Mouse (Mus musculus): ENCODE data around the gene Kansl1. TPM values are rescaled to one million over a fixed set of nuclear protein-coding genes. Genes with fewer than 3 reads are reported as not detected.

Kansl1 gene
- polyA plus RNA-seq, 1 experiment, result 15.6 TPM

DNA sequence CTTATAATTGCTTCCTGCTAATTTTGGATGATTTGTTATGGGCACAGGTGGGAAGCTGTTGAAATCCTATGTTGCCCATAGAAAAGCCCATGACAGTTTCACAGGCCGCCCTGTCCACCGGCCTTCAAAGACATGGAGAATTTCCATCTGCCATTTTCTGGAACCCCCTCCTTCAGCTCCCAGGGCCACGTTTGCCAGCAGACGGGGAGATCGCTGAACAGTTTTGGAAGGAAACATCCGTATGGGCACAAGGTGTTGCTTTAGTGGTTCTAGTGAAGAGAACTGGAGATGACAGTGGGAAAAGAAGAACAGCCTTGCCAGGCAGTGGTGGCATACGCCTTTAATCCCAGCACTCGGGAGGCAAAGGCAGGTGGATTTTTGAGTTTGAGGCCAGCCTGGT is 13.3 kb upstream of the Kansl1 start:
- TF ChIP-seq MYOD1 (IDR thresholded peaks at IDR 0.05; ENCODE audit: control insufficient read depth in 1 of 3, insufficient read length in 2 of 3, low read depth in 2 of 3) (no peak), CEBPB (IDR thresholded peaks at IDR 0.05; ENCODE audit: insufficient read depth, poor library complexity, severe bottlenecking) (no peak), MAX (IDR thresholded peaks at IDR 0.05; ENCODE audit: low read depth) (no peak), POLR2A (IDR thresholded peaks at IDR 0.05; ENCODE audit: insufficient read length, low read depth) (no peak)
- H3K4me3 ChIP-seq, result no peak overlapping the region
- no peak overlapping the region for H3K4me2 ChIP-seq (ENCODE audit: low read depth)
- no peaks in the 10 kb centered on the region for H3K36me3 ChIP-seq (ENCODE audit: control insufficient read depth, insufficient read depth)
- H3K27me3 ChIP-seq (ENCODE audit: control insufficient read depth, insufficient read depth, insufficient read length), result no peaks in the 10 kb centered on the region
- no peak overlapping the region for H3ac ChIP-seq (ENCODE audit: control insufficient read depth, insufficient read length)
- no peaks in the 10 kb centered on the region for H3K79me2 ChIP-seq (ENCODE audit: control insufficient read depth, insufficient read depth)

DNA sequence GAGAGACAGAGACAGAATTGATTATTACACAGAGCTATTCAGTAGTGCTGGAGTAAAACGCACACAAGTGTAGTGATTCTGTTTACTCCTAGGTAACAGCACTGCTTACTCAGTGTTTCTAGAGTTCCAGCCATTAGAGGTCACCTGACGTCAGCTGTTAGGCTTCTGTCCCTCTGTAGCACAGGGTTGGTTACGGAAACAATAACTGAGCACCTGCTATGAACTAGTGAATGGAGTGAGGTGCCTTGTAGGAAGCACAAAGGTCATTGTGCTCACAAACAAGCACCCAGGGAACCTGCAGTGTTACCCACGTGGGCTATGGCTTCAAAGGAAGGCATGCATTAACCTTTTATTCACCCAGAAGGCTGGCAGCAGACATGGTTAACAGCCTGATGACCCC is 10.8 kb upstream of the Kansl1 start:
- Histone ChIP-seq H3ac (ENCODE audit: control insufficient read depth, insufficient read length) (no peak overlapping the region), H3K79me2 (ENCODE audit: control insufficient read depth, insufficient read depth) (no peaks in the 10 kb centered on the region), H3K27me3 (ENCODE audit: control insufficient read depth, insufficient read depth, insufficient read length) (no peaks in the 10 kb centered on the region), H3K4me2 (ENCODE audit: low read depth) (no peak overlapping the region), H3K4me3 (no peak overlapping the region), H3K36me3 (ENCODE audit: control insufficient read depth, insufficient read depth) (no peaks in the 10 kb centered on the region)
- no peak for TF ChIP-seq REST (IDR thresholded peaks at IDR 0.05; ENCODE audit: insufficient read depth, insufficient read length)
- no peak for TF ChIP-seq E2F4 (IDR thresholded peaks at IDR 0.05; ENCODE audit: insufficient read depth)
- TF ChIP-seq MYOD1 (IDR thresholded peaks at IDR 0.05; ENCODE audit: control insufficient read depth in 1 of 3, insufficient read length in 2 of 3, low read depth in 2 of 3), result no peak
- no peak for TF ChIP-seq TCF3 (IDR thresholded peaks at IDR 0.05; ENCODE audit: insufficient read length, low read depth)

DNA sequence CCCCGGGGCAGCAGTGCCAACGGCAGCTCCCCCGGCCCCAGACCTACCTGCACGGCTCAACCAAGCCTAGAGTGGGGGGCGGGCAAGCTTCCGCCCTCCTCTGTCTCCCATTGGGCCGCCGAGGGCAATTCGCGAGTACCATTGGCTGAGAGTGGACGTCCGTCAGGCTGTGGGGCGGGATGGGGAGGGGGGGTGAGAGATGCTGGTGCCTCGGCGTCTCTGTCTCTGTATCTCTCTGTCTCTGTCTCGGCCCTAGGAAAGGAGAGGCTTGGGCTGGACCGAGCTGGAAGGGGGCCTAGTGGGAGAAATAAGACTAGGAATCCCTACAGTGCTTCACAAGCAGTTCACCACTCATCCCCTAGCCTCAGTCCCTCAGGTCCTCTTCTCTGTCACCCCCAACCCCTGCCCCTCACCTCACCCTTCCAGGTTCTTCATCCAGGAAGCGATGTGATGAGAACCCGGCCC is 742 bp upstream of the Kansl1 start:
- no peaks in the 10 kb centered on the region for H3K36me3 ChIP-seq (ENCODE audit: control insufficient read depth, insufficient read depth)

DNA sequence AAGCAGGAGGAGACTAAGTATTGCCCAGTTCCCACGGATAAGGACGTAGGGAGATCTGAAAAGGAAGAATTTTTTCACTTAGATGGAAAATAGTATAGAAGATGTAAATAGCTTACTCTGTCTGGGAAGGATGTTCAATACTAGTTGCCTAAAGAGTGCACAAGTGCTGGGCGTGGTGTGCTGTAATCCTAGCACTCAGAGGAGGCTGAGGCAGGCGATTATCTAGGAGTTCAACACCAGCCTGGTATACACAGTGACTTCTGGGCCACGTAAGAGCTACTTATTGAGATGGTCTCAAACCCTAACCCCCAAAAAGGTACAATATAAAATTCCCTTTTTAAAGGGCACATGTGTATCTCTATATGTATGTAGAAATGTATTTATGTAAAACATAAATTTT is 963 bp downstream of the Kansl1 start:
- Histone ChIP-seq H3K4me2 (ENCODE audit: low read depth) (peak overlapping the region; percentile 8), H3K36me3 (ENCODE audit: control insufficient read depth, insufficient read depth) (no peaks in the 10 kb centered on the region), H3K27me3 (ENCODE audit: control insufficient read depth, insufficient read depth, insufficient read length) (no peaks in the 10 kb centered on the region), H3K79me2 (ENCODE audit: control insufficient read depth, insufficient read depth) (no peaks in the 10 kb centered on the region), H3K4me3 (peak overlapping the region; percentile 29), H3ac (ENCODE audit: control insufficient read depth, insufficient read length) (no peak overlapping the region)
- TF ChIP-seq POLR2AphosphoS2 (IDR thresholded peaks at IDR 0.05; ENCODE audit: insufficient read length, low read depth), result no peak
- TF ChIP-seq TCF3 (IDR thresholded peaks at IDR 0.05; ENCODE audit: insufficient read length, low read depth), result no peak
- no peak for TF ChIP-seq CEBPB (IDR thresholded peaks at IDR 0.05; ENCODE audit: insufficient read depth, poor library complexity, severe bottlenecking)
- TF ChIP-seq REST (IDR thresholded peaks at IDR 0.05; ENCODE audit: insufficient read depth, insufficient read length), result no peak
- TF ChIP-seq POLR2A (IDR thresholded peaks at IDR 0.05; ENCODE audit: insufficient read length, low read depth), result no peak
- TF ChIP-seq USF1 (IDR thresholded peaks at IDR 0.05; ENCODE audit: low read depth), result no peak
- no peak for TF ChIP-seq MYOD1 (IDR thresholded peaks at IDR 0.05; ENCODE audit: control insufficient read depth in 1 of 3, insufficient read length in 2 of 3, low read depth in 2 of 3)
- TF ChIP-seq E2F4 (IDR thresholded peaks at IDR 0.05; ENCODE audit: insufficient read depth), result no peak
- no peak for TF ChIP-seq SRF (IDR thresholded peaks at IDR 0.05; ENCODE audit: control insufficient read depth, insufficient read length, low read depth)
- no peak for TF ChIP-seq MAX (IDR thresholded peaks at IDR 0.05; ENCODE audit: low read depth)
- no peak for TF ChIP-seq MYOG (IDR thresholded peaks at IDR 0.05; ENCODE audit: control insufficient read depth in 1 of 3, insufficient read depth in 1 of 3, insufficient read length in 2 of 3, low read depth in 2 of 3)
- TF ChIP-seq TCF12 (IDR thresholded peaks at IDR 0.05; ENCODE audit: insufficient read depth, poor library complexity, severe bottlenecking), result no peak

More for the DNA sequence above, 742 bp upstream of the Kansl1 start:
- Histone ChIP-seq H3K4me3 (peak overlapping the region; percentile 29), H3K79me2 (ENCODE audit: control insufficient read depth, insufficient read depth) (no peaks in the 10 kb centered on the region), H3K4me2 (ENCODE audit: low read depth) (peak overlapping the region; percentile 91), H3K27me3 (ENCODE audit: control insufficient read depth, insufficient read depth, insufficient read length) (no peaks in the 10 kb centered on the region), H3ac (ENCODE audit: control insufficient read depth, insufficient read length) (peak overlapping the region; percentile 73)
- TF ChIP-seq MYOG (IDR thresholded peaks at IDR 0.05; ENCODE audit: control insufficient read depth in 1 of 3, insufficient read depth in 1 of 3, insufficient read length in 2 of 3, low read depth in 2 of 3), result no peak
- peak; percentile 35 for TF ChIP-seq POLR2A (IDR thresholded peaks at IDR 0.05; ENCODE audit: insufficient read length, low read depth)
- TF ChIP-seq E2F4 (IDR thresholded peaks at IDR 0.05; ENCODE audit: insufficient read depth), result no peak

DNA sequence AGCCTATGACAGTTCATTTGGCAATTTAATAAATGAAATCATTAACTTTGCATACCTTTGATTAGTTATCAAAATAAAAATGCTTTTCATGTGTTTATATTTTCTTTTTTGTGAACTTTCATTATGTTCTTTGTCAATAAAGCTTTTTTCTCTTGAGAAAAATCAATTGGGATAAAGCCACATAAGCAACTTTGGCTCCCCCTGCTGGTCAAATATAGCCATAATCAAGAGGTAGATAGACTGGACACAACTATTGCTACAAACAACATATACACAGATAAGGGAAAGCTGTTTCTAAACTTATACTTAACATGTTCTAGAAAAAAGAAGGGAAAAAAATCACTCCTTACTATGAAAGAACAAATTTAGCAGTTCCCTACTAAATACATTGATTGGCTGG is 7.1 kb downstream of the Kansl1 start:
- no peak overlapping the region for H3K4me2 ChIP-seq (ENCODE audit: low read depth)
- H3K79me2 ChIP-seq (ENCODE audit: control insufficient read depth, insufficient read depth), result peaks cover 13% of the 10 kb centered on the region
- H3ac ChIP-seq (ENCODE audit: control insufficient read depth, insufficient read length), result no peak overlapping the region
- peaks cover 4% of the 10 kb centered on the region for H3K36me3 ChIP-seq (ENCODE audit: control insufficient read depth, insufficient read depth)
- TF ChIP-seq MYOD1 (IDR thresholded peaks at IDR 0.05; ENCODE audit: control insufficient read depth in 1 of 3, insufficient read length in 2 of 3, low read depth in 2 of 3) (no peak), MAX (IDR thresholded peaks at IDR 0.05; ENCODE audit: low read depth) (no peak), SRF (IDR thresholded peaks at IDR 0.05; ENCODE audit: control insufficient read depth, insufficient read length, low read depth) (no peak), MYOG (IDR thresholded peaks at IDR 0.05; ENCODE audit: control insufficient read depth in 1 of 3, insufficient read depth in 1 of 3, insufficient read length in 2 of 3, low read depth in 2 of 3) (no peak)
- no peaks in the 10 kb centered on the region for H3K27me3 ChIP-seq (ENCODE audit: control insufficient read depth, insufficient read depth, insufficient read length)
- no peak overlapping the region for H3K4me3 ChIP-seq

DNA sequence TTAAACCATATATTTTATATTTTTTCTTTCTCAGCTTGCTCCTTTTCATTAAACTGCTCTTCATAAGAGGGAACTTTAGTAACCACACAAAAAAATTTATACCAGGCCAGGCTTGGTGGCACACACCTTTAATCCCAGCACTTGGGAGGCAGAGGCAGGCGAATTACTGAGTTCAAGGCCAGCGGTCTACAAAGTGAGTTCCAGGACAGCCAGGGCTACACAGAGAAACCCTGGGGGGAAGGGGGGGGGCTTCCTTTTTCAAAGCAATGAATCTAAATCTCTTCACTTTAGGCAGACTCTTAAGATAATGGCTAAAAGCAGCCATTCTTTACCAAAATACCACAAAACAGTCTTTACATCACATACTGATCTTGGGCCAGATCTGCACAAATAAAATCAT is 9.0 kb downstream of the Kansl1 start:
- H3K4me3 ChIP-seq, result no peak overlapping the region
- peaks cover 6% of the 10 kb centered on the region for H3K36me3 ChIP-seq (ENCODE audit: control insufficient read depth, insufficient read depth)
- H3K4me2 ChIP-seq (ENCODE audit: low read depth), result no peak overlapping the region
- peaks cover 18% of the 10 kb centered on the region for H3K79me2 ChIP-seq (ENCODE audit: control insufficient read depth, insufficient read depth)
- H3K27me3 ChIP-seq (ENCODE audit: control insufficient read depth, insufficient read depth, insufficient read length), result no peaks in the 10 kb centered on the region
- TF ChIP-seq CEBPB (IDR thresholded peaks at IDR 0.05; ENCODE audit: insufficient read depth, poor library complexity, severe bottlenecking) (no peak), MYOG (IDR thresholded peaks at IDR 0.05; ENCODE audit: control insufficient read depth in 1 of 3, insufficient read depth in 1 of 3, insufficient read length in 2 of 3, low read depth in 2 of 3) (no peak), USF1 (IDR thresholded peaks at IDR 0.05; ENCODE audit: low read depth) (no peak), REST (IDR thresholded peaks at IDR 0.05; ENCODE audit: insufficient read depth, insufficient read length) (no peak)
- H3ac ChIP-seq (ENCODE audit: control insufficient read depth, insufficient read length), result no peak overlapping the region
